Mouse (Mus musculus) olfactory bulb, adult 2 months (tissue): Measurements from ENCODE around the gene Nfic.

ENCODE experiments used
- CTCF ChIP-seq: fragments of 200-500 bp; IDR thresholded peaks from 2 replicates; pipeline ENCODE4 v1.5.1; 2012; ENCODE audit warnings: low read depth, mild to moderate bottlenecking, low read length, moderate library complexity; ENCODE audit not compliant: insufficient read depth
- POLR2A ChIP-seq: fragments of 200-500 bp; IDR thresholded peaks from 2 replicates; pipeline ENCODE4 v1.6.1; 2012; ENCODE audit warnings: mild to moderate bottlenecking, low read depth, low read length, moderate library complexity; ENCODE audit not compliant: insufficient read depth

DNA sequence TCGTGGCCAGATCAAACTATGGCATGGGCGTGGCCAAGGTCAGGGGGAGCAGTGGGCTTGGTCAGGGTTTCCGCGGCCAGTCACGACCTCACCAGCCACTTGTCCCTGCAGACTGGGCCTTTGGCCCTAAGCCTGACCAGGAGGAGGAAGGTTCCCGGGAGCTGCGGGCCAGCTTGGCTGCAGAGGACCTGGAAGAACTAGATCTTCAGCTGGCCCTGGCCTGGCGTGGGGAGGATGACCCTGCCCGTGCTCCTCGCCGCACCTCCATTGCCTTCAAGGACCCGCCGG, 64.8 kb downstream of the Nfic start:
- TF ChIP-seq POLR2A = no peak
- TF ChIP-seq CTCF = no peak
